Mouse (Mus musculus): ENCODE data around the gene Ankrd31. TPM values are rescaled to one million over a fixed set of nuclear protein-coding genes. Genes with fewer than 3 reads are reported as not detected.
"Not testable (repeated sequence)": the region's sequence is repeated elsewhere in the genome, so short reads cannot be mapped to it uniquely, and the experiment has no call there.

Gene Ankrd31
- total RNA-seq, 2 experiments from 2014 or later = not detected

GRCm38 (mm10) chr13:96936173-96936777 lies 188.2 kb downstream of the Ankrd31 start:
- ATAC-seq (replicated peaks; ENCODE audit: poor library complexity) = no peak

DNA sequence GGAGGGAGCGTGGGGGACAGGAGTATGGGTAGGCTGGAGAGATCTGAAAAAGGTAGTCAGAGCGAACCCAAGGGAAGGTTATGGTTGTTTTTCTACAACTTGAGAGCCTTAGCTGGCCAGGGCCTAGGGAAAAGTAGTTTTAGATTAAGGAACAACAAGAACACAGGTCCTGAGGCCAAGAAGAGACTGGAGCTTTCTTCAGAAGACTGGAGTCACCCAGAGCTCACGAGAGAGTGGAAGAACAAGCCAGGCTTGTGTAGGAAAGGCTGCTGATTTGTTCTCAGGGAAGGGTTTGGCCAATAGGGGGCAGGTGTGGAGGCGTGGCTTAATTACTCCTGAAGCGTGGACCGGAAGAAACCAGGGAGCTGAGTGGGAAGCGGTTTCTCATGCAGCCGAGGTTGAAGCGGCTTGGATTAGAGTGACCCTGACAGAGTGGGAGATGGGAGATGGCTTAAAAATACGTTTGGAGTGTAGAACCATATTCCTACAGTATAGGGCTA lies 189.0 kb downstream of the Ankrd31 start:
- ATAC-seq (replicated peaks; ENCODE audit: poor library complexity) = no peak

GRCm38 (mm10) chr13:96939680-96940079 lies 191.6 kb downstream of the Ankrd31 start:
- no peak for ATAC-seq (replicated peaks; ENCODE audit: poor library complexity)

DNA sequence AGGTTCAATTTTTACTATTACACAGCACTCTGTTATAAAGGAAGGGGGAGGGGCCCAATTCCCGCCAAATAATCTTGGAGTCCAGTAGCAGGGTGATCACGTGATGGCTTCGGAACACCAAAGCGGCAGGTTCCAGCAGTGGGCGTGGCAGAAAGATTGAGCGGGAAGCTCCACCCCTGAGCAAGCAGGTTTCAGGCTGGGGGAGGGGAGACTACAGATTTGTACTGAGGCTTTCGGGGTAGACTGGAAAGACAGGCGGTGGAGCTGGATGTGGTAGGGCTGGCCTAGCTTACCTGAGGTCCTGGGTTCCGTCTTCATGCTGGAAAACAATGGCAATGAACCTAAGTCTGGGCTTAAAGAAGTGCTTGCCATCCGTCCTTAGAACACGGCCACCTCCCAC lies 193.4 kb downstream of the Ankrd31 start:
- ATAC-seq (replicated peaks; ENCODE audit: poor library complexity) = not testable (repeated sequence)

DNA sequence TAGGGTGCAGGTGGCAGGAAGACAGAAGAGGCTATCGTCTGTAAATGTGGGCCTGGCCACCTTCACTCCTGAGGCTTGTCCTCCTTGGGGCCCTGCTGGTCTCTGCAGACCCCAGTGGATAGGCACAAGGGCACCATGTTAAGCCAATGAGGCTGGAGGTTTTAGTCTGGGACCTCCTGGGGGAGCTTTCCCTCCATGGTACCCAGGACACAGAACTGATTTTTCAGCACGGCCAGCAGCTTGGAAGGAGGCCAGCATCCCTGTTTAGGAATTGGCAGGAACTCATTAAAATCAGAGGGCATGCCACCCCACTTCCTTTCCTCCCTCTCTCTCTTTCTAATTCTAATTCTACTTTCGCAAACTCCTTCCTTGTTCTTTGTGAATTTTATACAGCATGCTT lies 195.5 kb downstream of the Ankrd31 start:
- no peak for ATAC-seq (replicated peaks; ENCODE audit: poor library complexity)

DNA sequence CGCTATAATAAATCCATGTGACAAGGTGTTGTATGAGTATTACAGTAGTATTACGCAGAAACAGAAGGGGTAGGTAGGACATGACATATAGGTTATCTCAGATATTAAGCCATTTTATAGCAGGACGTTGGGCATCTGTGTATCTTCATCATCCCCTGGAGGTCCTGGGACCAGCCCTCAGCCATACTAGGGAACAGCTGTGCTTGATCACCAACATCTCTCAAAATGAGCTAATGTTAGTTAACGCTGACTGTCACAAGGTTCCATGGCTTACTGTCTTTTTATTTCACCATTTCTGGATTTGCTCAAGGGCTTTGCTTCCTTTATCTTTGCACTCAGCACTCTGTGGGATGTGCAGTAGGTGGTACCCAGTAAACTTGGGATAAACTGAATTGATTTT lies 197.7 kb downstream of the Ankrd31 start:
- no peak for ATAC-seq (replicated peaks; ENCODE audit: poor library complexity)

- no peak for ATAC-seq (replicated peaks; ENCODE audit: poor library complexity)
Observed at GRCm38 (mm10) chr13:96947722-96948121, 199.7 kb downstream of the Ankrd31 start.

- ATAC-seq (replicated peaks; ENCODE audit: poor library complexity) = no peak
Observed at GRCm38 (mm10) chr13:96951880-96952279, 203.8 kb downstream of the Ankrd31 start.

- ATAC-seq (replicated peaks; ENCODE audit: poor library complexity) = peak; percentile 64
Observed at GRCm38 (mm10) chr13:96956466-96956865, 208.4 kb downstream of the Ankrd31 start.

Other genes with a start within 250 kb of the Ankrd31 start
- gene Polk, start 205.7 kb upstream of the Ankrd31 start, total RNA-seq (2015) = 13.5 and 20.9 TPM in 2 replicates
- 9.3 and 14.9 TPM in 2 replicates for gene Polk, start 205.7 kb upstream of the Ankrd31 start, total RNA-seq (2017)
- 33.9 and 45.3 TPM in 2 replicates for gene Col4a3bp, start 205.7 kb upstream of the Ankrd31 start, total RNA-seq (2015)
- 43.3 and 43.9 TPM in 2 replicates for gene Col4a3bp, start 205.7 kb upstream of the Ankrd31 start, total RNA-seq (2017)
- gene Hmgcr, start 77.3 kb upstream of the Ankrd31 start, total RNA-seq (2015) = 32.8 and 36.9 TPM in 2 replicates
- 45.5 and 48.1 TPM in 2 replicates for gene Hmgcr, start 77.3 kb upstream of the Ankrd31 start, total RNA-seq (2017)
- gene Gcnt4, start 176.4 kb downstream of the Ankrd31 start, total RNA-seq (2015) = 0.66 and 0.72 TPM in 2 replicates
- 0.12 and 0.20 TPM in 2 replicates for gene Gcnt4, start 176.4 kb downstream of the Ankrd31 start, total RNA-seq (2017)